Mouse (Mus musculus) hindbrain, embryonic 11.5 days (tissue): ENCODE measurements at regions not wholly inside any gene's neighbourhood (a gene's known extent, or its start where the extent isn't known, plus 50 kb on each side); places are given as distances from the start of the nearest gene placed in this dataset.

Source experiments
- ATAC-seq: fragments of 200-750 bp; cut with Nextera tagmentation; 2 replicates; pipeline ENCODE4 v1.8.0; 2017; ENCODE audit warnings: mild to moderate bottlenecking, moderate TSS enrichment, moderate library complexity; ENCODE audit not compliant: low FRiP score
- DNase-seq: peaks from one replicate; pipeline ENCODE4 v3.0.0-alpha.2; 2015; ENCODE audit warnings: low spot score
- H3K27ac ChIP-seq: fragments of 300-500 bp; sonication (generic); 2 replicates; pipeline ENCODE4 v1.5.1; 2014; ENCODE audit warnings: mild to moderate bottlenecking, low read depth, low read length
- H3K27me3 ChIP-seq: fragments of 300-500 bp; sonication (generic); 2 replicates; pipeline ENCODE4 v1.6.1; 2014; ENCODE audit warnings: mild to moderate bottlenecking, low read length, moderate library complexity, mixed read lengths; ENCODE audit not compliant: control insufficient read depth, insufficient read depth
- H3K36me3 ChIP-seq: fragments of 300-500 bp; sonication (generic); 2 replicates; pipeline ENCODE4 v1.6.1; 2014; ENCODE audit warnings: mild to moderate bottlenecking, low read length, moderate library complexity, mixed read lengths; ENCODE audit not compliant: control insufficient read depth, insufficient read depth
- H3K4me1 ChIP-seq: fragments of 300-500 bp; sonication (generic); replicated peaks from 2 replicates; pipeline ENCODE4 v1.6.1; 2014; ENCODE audit warnings: low read length, mixed read lengths; ENCODE audit not compliant: control insufficient read depth, insufficient read depth
- H3K4me2 ChIP-seq: fragments of 300-500 bp; sonication (generic); replicated peaks from 2 replicates; pipeline ENCODE4 v1.6.1; 2014; ENCODE audit warnings: mild to moderate bottlenecking, low read depth, low read length
- H3K4me3 ChIP-seq: fragments of 300-500 bp; sonication (generic); 2 replicates; pipeline ENCODE4 v1.5.1; 2014; ENCODE audit warnings: low read depth, low read length
- H3K9ac ChIP-seq: fragments of 300-500 bp; sonication (generic); 2 replicates; pipeline ENCODE4 v1.6.1; 2014; ENCODE audit warnings: low read depth, low read length
- H3K9me3 ChIP-seq: fragments of 300-500 bp; sonication (generic); 2 replicates; pipeline ENCODE4 v1.6.1; 2016; ENCODE audit warnings: low read length; ENCODE audit not compliant: control insufficient read depth
- WGBS: fragments of 180-500 bp; shearing (Covaris S2); extraction: QIAGEN DNeasy Blood & Tissue Kit; methylation state at CpG from one replicate; pipeline ENCODE4 v1.1.7; 2014; 5-methylcytosine and 5-hydroxymethylcytosine counted together

GRCm38 (mm10) chr3:17792537-17793039 lies 155.6 kb upstream of the Cypt12 start:
- Histone ChIP-seq H3K4me2 (peak overlapping the region; percentile 71), H3K27ac (peak overlapping the region; percentile 94), H3K4me1 (peaks cover 3% of the 10 kb centered on the region; the same call in 1 of the 2 replicates), H3K27me3 (peaks cover 3% of the 10 kb centered on the region; the same call in 1 of the 2 replicates), H3K9me3 (no peaks in the 10 kb centered on the region), H3K36me3 (no peaks in the 10 kb centered on the region), H3K4me3 (peak overlapping the region; percentile 70), H3K9ac (peak overlapping the region; percentile 99)
- 19% methylated on average over 2 of the region's 2 CpGs for WGBS
- DNase-seq (no peak), ATAC-seq (no peak)

- peak overlapping the region; percentile 94 for H3K27ac ChIP-seq
- H3K36me3 ChIP-seq = no peaks in the 10 kb centered on the region
- H3K9me3 ChIP-seq = no peaks in the 10 kb centered on the region
- H3K4me3 ChIP-seq = peak overlapping the region; percentile 70
- peaks cover 3% of the 10 kb centered on the region; the same call in 1 of the 2 replicates for H3K27me3 ChIP-seq
- ATAC-seq (peak; percentile 72), DNase-seq (peak; percentile 86)
- peak overlapping the region; percentile 71 for H3K4me2 ChIP-seq
- 1% methylated on average over 21 of the region's 24 CpGs for WGBS
- 0 out of 2 replicates have a peak, but pooled peaks cover under 1% of the 10 kb centered on the region for H3K4me1 ChIP-seq
- H3K9ac ChIP-seq = peak overlapping the region; percentile 99
Observed at GRCm38 (mm10) chr3:17793646-17794250, 154.5 kb upstream of the Cypt12 start.

- Histone ChIP-seq H3K4me3 (peak overlapping the region; percentile 70), H3K9ac (peak overlapping the region; percentile 99), H3K27me3 (peaks cover 3% of the 10 kb centered on the region; the same call in 1 of the 2 replicates), H3K4me1 (no peaks in the 10 kb centered on the region), H3K4me2 (peak overlapping the region; percentile 71), H3K27ac (peak overlapping the region; percentile 94), H3K36me3 (no peaks in the 10 kb centered on the region), H3K9me3 (no peaks in the 10 kb centered on the region)
- under 1% methylated on average over 46 of the region's 46 CpGs for WGBS
- ATAC-seq = peak; percentile 25; the same call in 1 of the 2 replicates
- peak; percentile 68 for DNase-seq
Observed at GRCm38 (mm10) chr3:17794251-17795061, 153.8 kb upstream of the Cypt12 start.

DNA sequence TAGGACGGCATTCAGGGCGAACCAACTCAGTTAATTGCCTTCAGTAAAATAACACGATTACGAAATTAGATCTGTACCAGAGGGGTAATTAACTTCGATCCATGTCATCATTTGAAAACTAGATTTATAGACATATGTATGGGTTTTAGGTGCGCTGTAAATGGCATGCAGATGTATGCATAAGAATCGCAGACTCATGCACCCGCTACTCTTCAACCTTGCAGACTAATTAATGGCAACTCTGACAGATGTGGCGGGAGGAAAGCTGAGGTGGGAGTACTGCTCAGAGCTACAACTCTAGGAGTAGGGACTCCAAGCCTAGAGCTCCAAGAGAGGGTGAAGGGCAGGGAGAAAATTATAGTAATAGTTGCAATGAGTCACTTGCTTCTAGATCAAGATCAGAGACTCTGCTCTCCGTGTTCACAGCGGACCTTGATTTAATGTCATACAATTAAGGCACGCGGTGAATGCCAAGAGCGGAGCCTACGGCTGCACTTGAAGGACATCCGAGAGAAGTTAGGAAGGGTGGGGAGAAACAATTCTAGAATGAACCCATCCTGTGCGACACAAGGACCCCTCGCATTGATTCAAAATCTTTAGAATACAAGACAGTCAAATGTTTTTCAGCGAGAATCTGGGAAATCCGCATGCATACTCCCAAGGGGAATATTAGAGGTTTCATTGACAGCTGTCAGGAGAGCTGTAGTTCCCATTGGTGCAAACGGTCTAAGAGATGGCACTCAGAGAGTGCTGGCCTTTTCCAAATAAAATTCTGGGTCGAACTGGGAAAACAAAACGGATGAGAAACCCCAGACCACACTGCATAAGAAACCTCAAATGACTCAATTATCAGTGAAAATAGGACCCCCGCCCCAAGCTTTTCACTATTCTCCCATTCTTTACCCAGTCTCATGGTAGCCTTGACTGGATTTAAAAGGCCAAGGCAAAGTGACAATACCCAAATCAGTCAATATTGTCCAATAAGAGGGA lies 152.6 kb upstream of the Cypt12 start:
- Histone ChIP-seq H3K9ac (peak overlapping the region; percentile 99), H3K9me3 (no peaks in the 10 kb centered on the region), H3K4me1 (no peaks in the 10 kb centered on the region), H3K27me3 (peaks cover 3% of the 10 kb centered on the region; the same call in 1 of the 2 replicates), H3K27ac (peak overlapping the region; percentile 94), H3K4me3 (peak overlapping the region; percentile 70), H3K4me2 (peak overlapping the region; percentile 71), H3K36me3 (no peaks in the 10 kb centered on the region)
- DNase-seq = peak; percentile 63
- WGBS = 5% methylated on average over 24 of the region's 24 CpGs
- ATAC-seq = no peak

- Histone ChIP-seq H3K4me1 (no peaks in the 10 kb centered on the region), H3K4me3 (peak overlapping the region; percentile 70), H3K27ac (peak overlapping the region; percentile 94), H3K27me3 (peaks cover 3% of the 10 kb centered on the region; the same call in 1 of the 2 replicates), H3K36me3 (no peaks in the 10 kb centered on the region), H3K9ac (peak overlapping the region; percentile 99), H3K4me2 (peak overlapping the region; percentile 71), H3K9me3 (no peaks in the 10 kb centered on the region)
- ATAC-seq (peak; percentile 6; the same call in 1 of the 2 replicates), DNase-seq (no peak)
- WGBS = 19% methylated on average over 3 of the region's 3 CpGs
Observed at GRCm38 (mm10) chr3:17796766-17797165, 151.4 kb upstream of the Cypt12 start.

DNA sequence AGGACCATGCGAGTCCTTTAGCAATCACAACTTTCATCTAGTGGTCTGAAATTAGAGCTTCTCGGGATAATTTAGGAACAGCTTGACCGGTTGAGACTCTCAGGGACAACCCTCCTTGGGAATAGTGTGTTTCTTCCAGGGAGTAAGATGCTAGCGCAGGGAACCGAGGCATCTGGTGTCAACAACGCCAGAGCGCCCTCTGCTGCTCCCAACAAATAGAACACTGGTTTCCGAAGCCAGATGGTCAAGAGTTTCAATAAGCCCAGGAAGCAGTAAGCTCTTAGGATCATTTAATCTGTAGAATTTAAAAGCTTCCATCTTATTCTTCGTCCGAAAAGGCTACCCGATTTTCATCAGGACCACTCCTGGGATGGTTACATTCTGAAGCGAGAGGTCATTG lies 149.8 kb upstream of the Cypt12 start:
- Histone ChIP-seq H3K4me1 (no peaks in the 10 kb centered on the region), H3K27me3 (peaks cover 2% of the 10 kb centered on the region; the same call in 1 of the 2 replicates), H3K9me3 (no peaks in the 10 kb centered on the region), H3K4me2 (peak overlapping the region; percentile 13), H3K9ac (no peak overlapping the region), H3K27ac (peak overlapping the region; percentile 45; the same call in 1 of the 2 replicates), H3K36me3 (no peaks in the 10 kb centered on the region), H3K4me3 (no peak overlapping the region)
- DNase-seq (peak; percentile 91), ATAC-seq (peak; percentile 30; the same call in 1 of the 2 replicates)
- whole genome bisulfite sequencing = 6% methylated on average over 12 of the region's 12 CpGs

DNA sequence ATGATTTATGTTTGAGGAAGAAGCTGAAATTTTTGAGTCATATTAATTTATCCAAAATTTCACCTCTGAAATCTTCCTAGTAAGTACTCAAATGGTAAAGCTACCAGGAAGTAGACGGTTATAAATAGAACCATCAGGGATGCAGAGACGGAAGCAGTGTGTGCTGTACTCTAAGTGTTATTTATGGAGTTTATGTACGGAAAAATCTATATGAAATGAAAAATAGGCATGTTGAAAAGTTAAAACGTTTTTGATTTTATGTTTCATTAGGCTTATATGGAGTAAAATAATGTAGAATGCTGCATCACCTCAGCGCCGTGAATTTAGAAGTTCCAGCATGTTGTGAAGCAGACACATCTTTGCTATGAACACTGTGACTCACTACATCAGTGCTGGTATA lies 149.1 kb upstream of the Cypt12 start:
- H3K4me1 ChIP-seq = no peaks in the 10 kb centered on the region
- ATAC-seq (no peak), DNase-seq (no peak)
- H3K27me3 ChIP-seq = no peaks in the 10 kb centered on the region
- no peak overlapping the region for H3K9ac ChIP-seq
- no peaks in the 10 kb centered on the region for H3K36me3 ChIP-seq
- H3K9me3 ChIP-seq = no peaks in the 10 kb centered on the region
- 57% methylated on average over 6 of the region's 6 CpGs for WGBS
- H3K27ac ChIP-seq = no peak overlapping the region
- H3K4me3 ChIP-seq = no peak overlapping the region
- no peak overlapping the region for H3K4me2 ChIP-seq

DNA sequence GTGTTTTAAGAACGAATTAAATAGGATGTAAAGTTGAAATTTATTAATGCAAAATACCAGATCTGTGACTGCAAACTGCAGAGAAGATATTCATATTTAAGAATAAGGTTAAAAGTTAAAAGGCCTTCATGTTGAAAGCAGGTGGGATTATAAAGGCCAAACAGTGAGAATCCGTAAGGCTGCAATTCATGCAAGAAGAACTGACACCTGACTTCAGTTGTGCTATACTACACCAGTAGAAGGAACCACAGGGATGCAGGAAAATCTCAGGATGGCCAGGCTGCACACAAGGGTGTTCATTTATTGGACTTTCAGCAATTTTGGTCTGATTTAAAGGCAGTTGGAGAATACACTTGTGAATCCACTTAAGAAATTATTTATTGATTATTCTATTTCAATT lies 147.4 kb upstream of the Cypt12 start:
- no peak for DNase-seq
- no peak overlapping the region for H3K27ac ChIP-seq
- H3K4me3 ChIP-seq = no peak overlapping the region
- H3K9ac ChIP-seq = no peak overlapping the region
- H3K4me2 ChIP-seq = no peak overlapping the region
- H3K9me3 ChIP-seq = no peaks in the 10 kb centered on the region
- no peaks in the 10 kb centered on the region for H3K27me3 ChIP-seq
- ATAC-seq = no peak
- H3K4me1 ChIP-seq = no peaks in the 10 kb centered on the region
- no peaks in the 10 kb centered on the region for H3K36me3 ChIP-seq
- WGBS = 76% methylated on average over 2 of the region's 2 CpGs
